Mouse (Mus musculus) forebrain, embryonic 13.5 days (tissue): ENCODE data around the gene Itgal. TPM values are rescaled to one million over a fixed set of nuclear protein-coding genes. Genes with fewer than 3 reads are reported as not detected.

Source experiments
- ATAC-seq: fragments of 200-750 bp; cut with Nextera tagmentation; 2 replicates; pipeline ENCODE4 v1.8.0; 2017
- H3K27ac ChIP-seq: fragments of 300-500 bp; sonication (generic); 2 replicates; pipeline ENCODE4 v1.5.1; 2015; ENCODE audit warnings: inconsistent platforms, mild to moderate bottlenecking, moderate library complexity
- H3K27me3 ChIP-seq: fragments of 300-500 bp; sonication (generic); 2 replicates; pipeline ENCODE4 v1.6.1; 2015; ENCODE audit warnings: mild to moderate bottlenecking, inconsistent platforms
- H3K36me3 ChIP-seq: fragments of 300-500 bp; sonication (generic); 2 replicates; pipeline ENCODE4 v1.6.1; 2015; ENCODE audit warnings: mild to moderate bottlenecking, inconsistent platforms; ENCODE audit not compliant: poor library complexity, severe bottlenecking
- H3K4me1 ChIP-seq: fragments of 300-500 bp; sonication (generic); 2 replicates; pipeline ENCODE4 v1.6.1; 2015; ENCODE audit warnings: inconsistent platforms
- H3K4me2 ChIP-seq: fragments of 300-500 bp; sonication (generic); 2 replicates; pipeline ENCODE4 v1.6.1; 2015; ENCODE audit warnings: inconsistent platforms, mild to moderate bottlenecking, moderate library complexity
- H3K4me3 ChIP-seq: fragments of 300-500 bp; sonication (generic); 2 replicates; pipeline ENCODE4 v1.5.1; 2015; ENCODE audit warnings: mild to moderate bottlenecking, inconsistent platforms
- H3K9ac ChIP-seq: fragments of 300-500 bp; sonication (generic); 2 replicates; pipeline ENCODE4 v1.6.1; 2015; ENCODE audit warnings: mild to moderate bottlenecking, inconsistent platforms
- H3K9me3 ChIP-seq: fragments of 300-500 bp; sonication (generic); replicated peaks from 2 replicates; pipeline ENCODE4 v1.6.1; 2016; ENCODE audit warnings: inconsistent platforms
- WGBS: fragments of 180-500 bp; shearing (Covaris S2); methylation state at CpG from one replicate; pipeline ENCODE4 v1.1.7; 2015; 5-methylcytosine and 5-hydroxymethylcytosine counted together
- polyA plus RNA-seq: library from polyadenylated mRNA; unstranded; fragments of >200 nt; fragmentation: Nextera tagmentation; extraction: Ambion mirVana; gene quantifications from 2 replicates; pipeline ENCODE4 v1.2.1, GENCODE M21; 2015

Gene Itgal
- polyA plus RNA-seq, 1 experiment from 2014 or later, result 0.26 TPM

DNA sequence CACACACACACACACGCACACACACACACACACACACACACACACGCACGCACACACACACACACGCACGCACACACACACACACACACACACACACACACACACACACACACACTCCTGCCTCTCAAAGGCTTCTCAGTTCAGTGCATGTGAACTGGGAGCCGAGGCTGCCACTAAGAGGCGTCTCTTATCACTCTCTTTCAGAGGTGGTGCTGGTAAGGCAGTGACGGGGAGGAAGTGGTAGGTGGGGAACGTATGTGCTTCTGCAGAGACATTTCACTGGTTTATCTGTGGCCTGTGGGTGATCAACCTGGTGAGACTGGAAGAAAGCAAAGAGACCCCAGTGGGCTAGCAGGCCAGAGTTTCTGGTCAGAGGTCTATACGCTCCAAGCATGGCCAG, 10.9 kb upstream of the Itgal start:
- ATAC-seq, result no peak
- Histone ChIP-seq H3K27me3 (no peaks in the 10 kb centered on the region), H3K27ac (no peak overlapping the region), H3K4me1 (no peaks in the 10 kb centered on the region), H3K9ac (no peak overlapping the region), H3K9me3 (peaks cover 18% of the 10 kb centered on the region), H3K4me3 (no peak overlapping the region), H3K4me2 (no peak overlapping the region), H3K36me3 (no peaks in the 10 kb centered on the region)
- 82% methylated on average over 6 of the region's 10 CpGs for WGBS

- WGBS, result 72% methylated on average over 1 of the region's 1 CpGs
- no peak for ATAC-seq
- no peaks in the 10 kb centered on the region for H3K4me1 ChIP-seq
Observed at GRCm38 (mm10) chr7:127287940-127288339, 8.1 kb upstream of the Itgal start.

GRCm38 (mm10) chr7:127289306-127289705, 6.8 kb upstream of the Itgal start:
- Histone ChIP-seq H3K36me3 (no peaks in the 10 kb centered on the region), H3K27me3 (no peaks in the 10 kb centered on the region), H3K9me3 (peaks cover 18% of the 10 kb centered on the region), H3K4me1 (no peaks in the 10 kb centered on the region), H3K4me2 (no peak overlapping the region), H3K27ac (no peak overlapping the region), H3K9ac (no peak overlapping the region), H3K4me3 (no peak overlapping the region)
- WGBS, result 90% methylated on average over 2 of the region's 2 CpGs
- ATAC-seq, result no peak

More at GRCm38 (mm10) chr7:127287940-127288339, 8.1 kb upstream of the Itgal start:
- H3K4me3 ChIP-seq, result no peak overlapping the region
- peaks cover 18% of the 10 kb centered on the region for H3K9me3 ChIP-seq
- no peak overlapping the region for H3K4me2 ChIP-seq
- H3K27ac ChIP-seq, result no peak overlapping the region
- no peaks in the 10 kb centered on the region for H3K27me3 ChIP-seq
- H3K36me3 ChIP-seq, result no peaks in the 10 kb centered on the region
- H3K9ac ChIP-seq, result no peak overlapping the region

- Histone ChIP-seq H3K27ac (no peak overlapping the region), H3K4me1 (no peaks in the 10 kb centered on the region), H3K9me3 (peaks cover 18% of the 10 kb centered on the region), H3K9ac (no peak overlapping the region), H3K36me3 (no peaks in the 10 kb centered on the region), H3K27me3 (no peaks in the 10 kb centered on the region), H3K4me2 (no peak overlapping the region), H3K4me3 (no peak overlapping the region)
- 54% methylated on average over 8 of the region's 8 CpGs for WGBS
- ATAC-seq, result no peak
Observed at GRCm38 (mm10) chr7:127290142-127290541, 5.9 kb upstream of the Itgal start.

- Histone ChIP-seq H3K27ac (no peak overlapping the region), H3K4me1 (no peaks in the 10 kb centered on the region), H3K9me3 (no peaks in the 10 kb centered on the region), H3K9ac (no peak overlapping the region), H3K4me3 (no peak overlapping the region), H3K27me3 (no peaks in the 10 kb centered on the region), H3K4me2 (no peak overlapping the region), H3K36me3 (no peaks in the 10 kb centered on the region)
- no peak for ATAC-seq
- 86% methylated on average over 5 of the region's 5 CpGs for WGBS
Observed at GRCm38 (mm10) chr7:127296786-127297555, 911 bp downstream of the Itgal start.

GRCm38 (mm10) chr7:127297586-127298193, 1.6 kb downstream of the Itgal start:
- Histone ChIP-seq H3K36me3 (no peaks in the 10 kb centered on the region), H3K27me3 (no peaks in the 10 kb centered on the region), H3K4me1 (no peaks in the 10 kb centered on the region), H3K9me3 (no peaks in the 10 kb centered on the region), H3K27ac (no peak overlapping the region), H3K4me3 (no peak overlapping the region), H3K4me2 (no peak overlapping the region), H3K9ac (no peak overlapping the region)
- ATAC-seq, result no peak
- 97% methylated on average over 5 of the region's 5 CpGs for WGBS

DNA sequence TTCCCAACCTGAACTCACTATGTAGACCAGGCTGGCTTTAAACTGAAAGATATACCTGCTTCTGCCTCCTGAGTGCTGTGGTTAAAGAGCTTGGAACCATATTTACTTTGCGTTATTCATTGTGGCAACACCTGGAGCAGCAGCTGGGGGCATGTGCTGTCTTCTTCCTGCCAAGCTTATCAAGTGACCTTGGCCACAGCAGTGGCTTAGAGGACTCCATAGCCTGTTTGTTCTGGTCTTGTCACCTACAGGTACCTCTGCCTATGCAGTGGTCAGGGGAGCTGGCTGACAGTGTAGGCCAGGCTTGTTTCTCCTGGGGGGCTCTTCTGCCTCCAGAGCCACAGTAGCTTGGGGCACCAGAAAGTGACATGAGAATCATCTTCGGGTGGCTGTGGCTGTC, 12.4 kb downstream of the Itgal start:
- Histone ChIP-seq H3K4me3 (no peak overlapping the region), H3K9me3 (no peaks in the 10 kb centered on the region), H3K4me2 (no peak overlapping the region), H3K27ac (no peak overlapping the region), H3K9ac (no peak overlapping the region), H3K36me3 (no peaks in the 10 kb centered on the region), H3K4me1 (no peaks in the 10 kb centered on the region), H3K27me3 (0 out of 2 replicates have a peak, but pooled peaks cover 5% of the 10 kb centered on the region)
- ATAC-seq, result no peak
- 83% methylated on average over 2 of the region's 2 CpGs for WGBS

GRCm38 (mm10) chr7:127308887-127309286, 12.8 kb downstream of the Itgal start:
- Histone ChIP-seq H3K27me3 (0 out of 2 replicates have a peak, but pooled peaks cover 5% of the 10 kb centered on the region), H3K27ac (no peak overlapping the region), H3K4me2 (no peak overlapping the region), H3K4me1 (no peaks in the 10 kb centered on the region), H3K4me3 (no peak overlapping the region), H3K9ac (no peak overlapping the region), H3K36me3 (no peaks in the 10 kb centered on the region), H3K9me3 (no peaks in the 10 kb centered on the region)
- no peak for ATAC-seq
- 58% methylated on average over 4 of the region's 4 CpGs for WGBS

DNA sequence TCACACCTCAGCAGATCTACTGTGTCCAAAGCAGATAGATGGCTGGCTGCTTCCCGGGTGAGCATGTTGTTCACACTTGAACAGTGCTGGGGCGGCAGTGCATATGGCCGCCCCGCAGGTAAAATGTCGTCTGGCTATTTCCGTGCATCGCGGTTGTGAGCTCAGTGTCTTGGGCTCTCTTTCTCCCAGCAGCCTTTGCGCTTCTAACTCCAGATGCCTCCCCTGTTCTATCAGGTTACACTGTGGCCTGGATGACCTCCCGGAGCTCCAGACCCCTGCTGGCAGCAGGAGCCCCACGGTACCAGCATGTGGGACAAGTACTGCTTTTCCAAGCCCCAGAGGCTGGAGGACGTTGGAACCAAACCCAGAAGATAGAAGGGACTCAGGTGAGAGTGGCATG, 13.9 kb downstream of the Itgal start:
- whole genome bisulfite sequencing, result 76% methylated on average over 12 of the region's 12 CpGs
- H3K36me3 ChIP-seq, result no peaks in the 10 kb centered on the region
- 0 out of 2 replicates have a peak, but pooled peaks cover 5% of the 10 kb centered on the region for H3K27me3 ChIP-seq
- H3K4me2 ChIP-seq, result no peak overlapping the region
- H3K9ac ChIP-seq, result no peak overlapping the region
- H3K27ac ChIP-seq, result no peak overlapping the region
- H3K4me1 ChIP-seq, result no peaks in the 10 kb centered on the region
- no peaks in the 10 kb centered on the region for H3K9me3 ChIP-seq
- H3K4me3 ChIP-seq, result no peak overlapping the region
- ATAC-seq, result no peak

DNA sequence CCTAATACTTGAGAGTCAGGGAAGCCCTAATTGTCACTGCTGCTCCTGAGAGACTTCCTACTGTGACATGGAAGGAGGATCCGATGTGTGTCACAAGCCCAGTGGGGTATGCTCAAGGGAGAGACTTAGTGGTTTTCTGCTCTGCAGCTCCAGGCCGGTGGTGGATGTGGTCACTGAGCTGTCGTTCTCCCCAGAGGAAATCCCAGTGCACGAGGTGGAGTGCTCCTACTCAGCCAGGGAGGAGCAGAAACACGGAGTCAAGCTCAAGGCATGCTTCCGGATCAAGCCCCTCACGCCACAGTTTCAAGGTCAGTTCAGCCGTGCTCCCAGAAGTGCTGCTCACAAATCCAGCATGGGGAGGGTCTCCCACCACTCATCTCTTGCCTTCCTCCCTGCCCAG, 17.9 kb downstream of the Itgal start:
- 0 out of 2 replicates have a peak, but pooled peaks cover 5% of the 10 kb centered on the region for H3K27me3 ChIP-seq
- 43% methylated on average over 8 of the region's 8 CpGs for WGBS
- H3K4me1 ChIP-seq, result no peaks in the 10 kb centered on the region
- H3K36me3 ChIP-seq, result no peaks in the 10 kb centered on the region
- H3K4me3 ChIP-seq, result no peak overlapping the region
- no peak overlapping the region for H3K4me2 ChIP-seq
- no peak overlapping the region for H3K27ac ChIP-seq
- no peak for ATAC-seq
- no peak overlapping the region for H3K9ac ChIP-seq
- H3K9me3 ChIP-seq, result no peaks in the 10 kb centered on the region

GRCm38 (mm10) chr7:127321106-127321505, 25.0 kb downstream of the Itgal start:
- Histone ChIP-seq H3K27ac (no peak overlapping the region), H3K4me3 (no peak overlapping the region), H3K9me3 (no peaks in the 10 kb centered on the region), H3K4me1 (no peaks in the 10 kb centered on the region), H3K4me2 (no peak overlapping the region), H3K9ac (no peak overlapping the region), H3K27me3 (no peaks in the 10 kb centered on the region), H3K36me3 (no peaks in the 10 kb centered on the region)
- no peak for ATAC-seq
- 81% methylated on average over 4 of the region's 4 CpGs for WGBS

DNA sequence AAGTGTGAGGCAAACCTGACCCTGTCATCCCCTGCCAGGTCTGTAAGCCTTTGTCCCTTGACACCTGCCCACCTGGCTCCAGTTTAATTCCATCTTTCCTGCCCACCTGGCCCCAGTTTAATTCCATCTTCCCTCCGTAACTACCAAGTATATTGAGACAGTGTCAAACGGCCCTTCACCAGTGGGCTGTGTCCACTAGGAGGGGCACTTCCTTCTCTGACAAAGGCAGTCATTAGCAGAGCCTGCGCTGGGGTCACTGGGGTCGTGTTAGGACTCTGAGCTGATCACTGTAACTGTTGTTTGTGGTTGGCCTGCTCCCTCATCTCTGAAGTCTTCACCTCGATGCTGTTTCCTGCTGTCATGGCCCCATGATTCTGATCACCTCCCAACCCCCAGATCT, 26.0 kb downstream of the Itgal start:
- no peaks in the 10 kb centered on the region for H3K36me3 ChIP-seq
- H3K27me3 ChIP-seq, result no peaks in the 10 kb centered on the region
- H3K4me2 ChIP-seq, result no peak overlapping the region
- no peak for ATAC-seq
- no peak overlapping the region for H3K9ac ChIP-seq
- no peak overlapping the region for H3K27ac ChIP-seq
- H3K4me1 ChIP-seq, result no peaks in the 10 kb centered on the region
- WGBS, result 47% methylated on average over 5 of the region's 5 CpGs
- no peak overlapping the region for H3K4me3 ChIP-seq
- H3K9me3 ChIP-seq, result no peaks in the 10 kb centered on the region
